Mouse (Mus musculus): Measurements from ENCODE around the gene Fbxw4. TPM values are rescaled to one million over a fixed set of nuclear protein-coding genes. Genes with fewer than 3 reads are reported as not detected.
A peak's percentile ranks its signal among the peaks of the same experiment; 100 is the strongest.
"Not testable (repeated sequence)": the region's sequence is repeated elsewhere in the genome, so short reads cannot be mapped to it uniquely, and the experiment has no call there.

Gene Fbxw4
- polyA plus RNA-seq, 1 experiment from 2014 or later = 5.5 TPM

DNA sequence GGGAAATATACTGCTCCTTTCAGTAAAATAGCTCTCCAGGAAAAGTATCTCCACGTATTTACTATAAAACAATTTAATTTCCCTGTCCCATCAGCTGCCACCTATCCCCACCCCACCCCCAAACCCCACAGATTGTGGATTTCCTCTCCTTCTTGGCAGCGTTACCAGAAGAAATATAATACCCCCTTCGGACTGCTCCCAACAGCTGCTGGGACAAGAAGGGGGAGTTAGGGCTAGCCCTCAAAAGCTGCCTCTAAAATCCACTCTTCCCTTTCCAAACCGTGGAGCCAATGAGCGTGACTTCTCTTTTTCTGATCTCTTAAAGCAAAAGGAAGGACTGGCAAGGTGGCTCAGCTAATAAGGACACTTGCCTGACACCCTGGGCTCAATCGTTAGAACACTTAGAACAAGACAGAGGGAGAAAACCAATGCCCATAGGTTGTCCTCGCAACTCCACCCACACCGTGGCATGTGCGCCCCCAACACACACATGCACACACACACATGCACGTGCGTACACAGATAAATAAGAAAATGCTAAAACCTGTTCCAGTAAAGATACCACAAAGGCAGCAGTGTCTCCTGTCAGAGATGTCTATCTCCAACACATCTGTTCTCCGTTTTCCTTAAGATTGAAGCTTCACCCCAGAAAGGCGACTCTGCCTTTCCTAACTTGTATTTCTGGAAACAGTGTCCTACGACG lies 7.7 kb downstream of the Fbxw4 start:
- DNase-seq (ENCODE audit: low spot score) = no peak
- Histone ChIP-seq H3K36me3 (peaks cover 3% of the 10 kb centered on the region; the same call in 1 of the 2 replicates), H3K27ac (0 out of 2 replicates have a peak overlapping the region, but pooled peaks have one; percentile 1), H3K4me1 (peaks cover 38% of the 10 kb centered on the region), H3K27me3 (ENCODE audit: insufficient read depth, poor library complexity, severe bottlenecking) (no peaks in the 10 kb centered on the region), H3K9me3 (no peaks in the 10 kb centered on the region), H3K4me3 (no peak overlapping the region)
- WGBS = 62% methylated on average over 15 of the region's 15 CpGs

DNA sequence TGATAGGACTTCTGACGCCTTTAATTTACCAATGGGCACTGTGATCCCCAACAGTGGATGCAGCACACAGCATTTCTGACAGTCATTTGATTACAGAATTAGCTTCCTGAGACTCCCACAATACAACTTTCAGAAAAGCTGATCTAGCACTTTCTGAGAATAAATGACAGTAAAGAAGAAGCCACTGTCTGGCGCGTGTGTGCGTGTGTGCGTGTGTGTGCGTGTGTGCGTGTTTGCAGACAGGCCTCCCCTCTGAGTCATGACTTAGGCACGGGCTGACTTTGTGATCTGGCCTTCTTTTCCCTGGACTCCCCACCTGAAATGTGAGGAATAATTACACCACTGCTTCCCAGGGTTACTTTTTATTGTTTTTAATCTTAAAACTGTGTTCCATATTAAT lies 8.6 kb downstream of the Fbxw4 start:
- Histone ChIP-seq H3K9me3 (no peaks in the 10 kb centered on the region), H3K27ac (no peak overlapping the region), H3K4me3 (no peak overlapping the region), H3K27me3 (ENCODE audit: insufficient read depth, poor library complexity, severe bottlenecking) (no peaks in the 10 kb centered on the region), H3K36me3 (peaks cover 3% of the 10 kb centered on the region; the same call in 1 of the 2 replicates), H3K4me1 (peaks cover 38% of the 10 kb centered on the region)
- no peak for DNase-seq (ENCODE audit: low spot score)
- WGBS = 94% methylated on average over 8 of the region's 8 CpGs

DNA sequence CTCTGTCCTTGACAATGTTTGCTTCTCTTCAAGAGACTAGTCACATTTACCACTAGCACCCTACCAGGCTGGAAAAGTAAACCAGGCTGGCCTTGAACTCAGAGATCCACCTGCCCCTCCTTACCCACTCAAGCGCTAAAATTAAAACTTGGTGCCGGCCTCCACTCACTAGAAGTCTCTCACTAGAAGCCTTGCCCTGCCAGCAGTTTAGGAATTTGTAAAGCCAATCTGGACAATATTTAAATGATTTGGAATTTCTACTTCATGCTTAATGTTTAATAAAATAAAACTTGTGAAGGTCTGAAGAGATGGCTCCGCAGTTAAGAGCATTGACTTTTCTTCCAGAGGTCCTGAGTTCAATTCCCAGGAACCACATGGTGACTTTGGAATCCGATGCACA lies 10.3 kb downstream of the Fbxw4 start:
- H3K4me1 ChIP-seq = peaks cover 32% of the 10 kb centered on the region
- WGBS = 72% methylated on average over 4 of the region's 4 CpGs
- H3K27me3 ChIP-seq (ENCODE audit: insufficient read depth, poor library complexity, severe bottlenecking) = no peaks in the 10 kb centered on the region
- no peak for DNase-seq (ENCODE audit: low spot score)
- H3K36me3 ChIP-seq = peaks cover 3% of the 10 kb centered on the region; the same call in 1 of the 2 replicates
- H3K9me3 ChIP-seq = no peaks in the 10 kb centered on the region
- H3K27ac ChIP-seq = no peak overlapping the region
- no peak overlapping the region for H3K4me3 ChIP-seq

DNA sequence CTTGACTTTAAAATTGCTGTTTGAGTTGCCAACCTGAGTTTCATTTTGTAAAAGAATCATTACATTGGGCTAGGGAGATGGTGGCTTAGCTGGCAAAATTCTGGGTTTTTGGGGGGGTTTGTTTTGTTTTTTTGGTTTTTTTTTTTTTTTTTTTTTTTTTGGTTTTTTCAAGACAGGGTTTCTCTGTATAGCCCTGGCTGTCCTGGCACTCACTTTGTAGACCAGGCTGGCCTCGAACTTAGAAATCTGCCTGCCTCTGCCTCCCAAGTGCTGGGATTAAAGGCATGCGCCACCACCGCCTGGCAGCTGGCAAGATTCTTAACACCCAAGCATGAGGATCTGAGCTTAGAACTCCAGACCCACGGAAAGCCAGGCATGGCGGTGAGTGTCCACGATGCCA lies 11.6 kb downstream of the Fbxw4 start:
- not testable (repeated sequence) for H3K27ac ChIP-seq; H3K36me3 ChIP-seq; H3K27me3 ChIP-seq (ENCODE audit: insufficient read depth, poor library complexity, severe bottlenecking); H3K4me3 ChIP-seq; DNase-seq (ENCODE audit: low spot score); H3K9me3 ChIP-seq
- H3K4me1 ChIP-seq = peaks cover 30% of the 10 kb centered on the region
- WGBS = 90% methylated on average over 6 of the region's 6 CpGs

DNA sequence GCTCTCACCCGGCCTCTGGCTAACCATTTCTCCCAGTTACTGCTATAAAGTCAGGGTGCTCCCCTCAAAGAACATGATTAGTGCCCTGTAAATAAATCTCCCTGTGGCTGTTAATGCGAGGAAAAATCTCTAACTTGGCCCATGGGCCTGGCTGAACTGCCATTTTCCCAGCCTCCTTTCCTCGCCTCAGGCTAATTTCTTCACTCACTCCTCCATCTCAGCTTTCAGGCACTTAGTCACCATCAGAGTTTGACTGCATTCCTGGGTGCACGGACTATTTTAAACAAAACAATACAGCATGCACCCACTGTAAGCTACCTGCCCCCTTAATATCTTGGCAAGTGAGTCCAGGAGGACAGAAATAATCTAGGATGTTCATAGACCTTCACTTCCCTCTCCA lies 13.2 kb downstream of the Fbxw4 start:
- H3K27me3 ChIP-seq (ENCODE audit: insufficient read depth, poor library complexity, severe bottlenecking) = no peaks in the 10 kb centered on the region
- WGBS = 59% methylated on average over 4 of the region's 4 CpGs
- peaks cover 18% of the 10 kb centered on the region for H3K4me1 ChIP-seq
- H3K36me3 ChIP-seq = peaks cover 3% of the 10 kb centered on the region; the same call in 1 of the 2 replicates
- peak overlapping the region; percentile 60; the same call in 1 of the 2 replicates for H3K27ac ChIP-seq
- H3K9me3 ChIP-seq = no peaks in the 10 kb centered on the region
- H3K4me3 ChIP-seq = no peak overlapping the region
- no peak for DNase-seq (ENCODE audit: low spot score)

DNA sequence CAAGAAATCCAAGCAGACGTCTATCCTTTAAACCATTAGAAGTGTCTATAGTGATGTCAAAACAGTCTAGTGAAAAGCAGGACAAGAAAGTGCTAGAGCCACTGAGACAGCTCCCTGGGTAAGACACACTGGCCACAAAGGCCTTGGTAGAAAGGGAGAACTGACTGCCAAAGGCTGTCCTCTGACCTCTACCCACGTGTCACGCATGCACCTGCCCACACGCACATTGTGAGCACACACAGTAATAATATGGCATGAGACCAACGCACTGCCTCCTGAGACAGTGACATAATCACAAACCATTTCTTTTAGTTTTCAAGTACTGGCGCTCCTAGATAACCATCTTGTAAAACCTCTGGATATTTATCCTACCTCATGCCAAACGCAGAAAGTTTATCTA lies 19.4 kb downstream of the Fbxw4 start:
- whole genome bisulfite sequencing = 87% methylated on average over 7 of the region's 7 CpGs
- Histone ChIP-seq H3K4me1 (peaks cover 22% of the 10 kb centered on the region), H3K27me3 (ENCODE audit: insufficient read depth, poor library complexity, severe bottlenecking) (no peaks in the 10 kb centered on the region)

DNA sequence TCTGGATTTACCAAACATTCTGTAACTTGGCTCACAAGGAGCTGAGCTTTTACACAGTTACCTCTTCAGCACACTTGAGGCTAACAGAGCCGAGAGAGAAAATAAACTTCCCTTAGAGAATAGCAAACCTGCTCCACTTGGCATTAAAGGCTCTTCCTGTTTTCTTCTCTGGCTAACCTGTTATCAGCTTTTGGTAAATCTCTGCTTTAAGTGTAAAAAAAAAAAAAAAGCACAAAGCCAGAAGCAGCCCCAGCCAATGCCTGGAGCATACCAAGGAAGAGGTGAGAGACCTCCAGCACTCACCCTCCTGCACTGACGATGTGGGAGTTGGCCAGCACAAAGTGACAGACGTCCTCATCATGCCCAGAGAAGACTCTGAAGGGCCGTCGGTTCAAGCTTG lies 24.2 kb downstream of the Fbxw4 start:
- Histone ChIP-seq H3K36me3 (peaks cover 18% of the 10 kb centered on the region; the same call in 1 of the 2 replicates), H3K4me3 (no peak overlapping the region), H3K4me1 (peaks cover 44% of the 10 kb centered on the region), H3K27me3 (ENCODE audit: insufficient read depth, poor library complexity, severe bottlenecking) (no peaks in the 10 kb centered on the region), H3K9me3 (no peaks in the 10 kb centered on the region), H3K27ac (0 out of 2 replicates have a peak overlapping the region, but pooled peaks have one; percentile 8)
- WGBS = 34% methylated on average over 5 of the region's 5 CpGs
- DNase-seq (ENCODE audit: low spot score) = no peak

More for the DNA sequence above, 19.4 kb downstream of the Fbxw4 start:
- Histone ChIP-seq H3K27ac (no peak overlapping the region), H3K36me3 (peaks cover 11% of the 10 kb centered on the region; the same call in 1 of the 2 replicates), H3K4me3 (no peak overlapping the region), H3K9me3 (no peaks in the 10 kb centered on the region)
- DNase-seq (ENCODE audit: low spot score) = no peak

DNA sequence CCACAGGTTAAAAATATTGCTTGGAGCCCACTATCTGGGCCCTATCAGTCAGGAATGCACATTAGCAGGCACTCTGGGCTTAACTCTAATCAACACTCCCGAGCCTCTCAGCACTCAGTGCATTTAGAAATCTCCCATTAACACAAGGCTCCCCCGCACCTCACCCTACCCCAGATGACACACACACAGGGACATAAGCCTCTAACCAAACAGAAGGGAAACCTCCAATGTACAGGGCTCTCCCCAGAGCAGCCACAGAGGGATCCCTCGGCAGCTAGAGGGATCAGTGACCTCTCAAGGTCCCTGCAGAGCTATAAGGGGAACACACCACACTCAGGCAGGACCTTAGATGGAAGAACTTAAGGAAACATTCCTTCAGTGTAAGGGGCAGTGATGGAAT lies 28.5 kb downstream of the Fbxw4 start:
- H3K36me3 ChIP-seq = peaks cover 15% of the 10 kb centered on the region; the same call in 1 of the 2 replicates
- no peaks in the 10 kb centered on the region for H3K9me3 ChIP-seq
- H3K27ac ChIP-seq = peak overlapping the region; percentile 85
- peaks cover 49% of the 10 kb centered on the region for H3K4me1 ChIP-seq
- 7% methylated on average over 3 of the region's 3 CpGs for WGBS
- no peak overlapping the region for H3K4me3 ChIP-seq
- DNase-seq (ENCODE audit: low spot score) = peak; percentile 80
- no peaks in the 10 kb centered on the region for H3K27me3 ChIP-seq (ENCODE audit: insufficient read depth, poor library complexity, severe bottlenecking)

DNA sequence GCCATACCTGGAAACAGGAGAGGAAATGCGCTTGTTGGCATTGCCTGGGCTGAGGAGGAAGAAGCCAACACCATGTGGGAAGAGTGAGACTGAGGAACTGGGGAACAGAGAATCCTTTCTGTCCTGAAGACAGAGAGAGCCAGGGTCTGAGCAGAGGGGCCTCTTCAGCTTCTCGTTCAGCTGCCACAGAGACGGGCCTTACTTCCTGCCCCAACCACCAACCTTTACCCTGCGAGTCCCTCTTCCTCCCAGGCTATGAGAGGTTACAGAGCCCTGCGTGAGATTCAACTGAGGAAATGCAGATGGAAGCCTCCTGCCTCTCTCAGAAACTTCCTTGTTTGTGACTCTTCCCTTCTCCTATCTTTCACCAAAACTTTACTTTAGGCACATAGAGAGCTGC lies 29.2 kb downstream of the Fbxw4 start:
- H3K27ac ChIP-seq = peak overlapping the region; percentile 85
- peaks cover 44% of the 10 kb centered on the region for H3K4me1 ChIP-seq
- no peaks in the 10 kb centered on the region for H3K27me3 ChIP-seq (ENCODE audit: insufficient read depth, poor library complexity, severe bottlenecking)
- 23% methylated on average over 5 of the region's 5 CpGs for WGBS
- peaks cover 16% of the 10 kb centered on the region; the same call in 1 of the 2 replicates for H3K36me3 ChIP-seq
- no peaks in the 10 kb centered on the region for H3K9me3 ChIP-seq
- DNase-seq (ENCODE audit: low spot score) = no peak
- H3K4me3 ChIP-seq = no peak overlapping the region

DNA sequence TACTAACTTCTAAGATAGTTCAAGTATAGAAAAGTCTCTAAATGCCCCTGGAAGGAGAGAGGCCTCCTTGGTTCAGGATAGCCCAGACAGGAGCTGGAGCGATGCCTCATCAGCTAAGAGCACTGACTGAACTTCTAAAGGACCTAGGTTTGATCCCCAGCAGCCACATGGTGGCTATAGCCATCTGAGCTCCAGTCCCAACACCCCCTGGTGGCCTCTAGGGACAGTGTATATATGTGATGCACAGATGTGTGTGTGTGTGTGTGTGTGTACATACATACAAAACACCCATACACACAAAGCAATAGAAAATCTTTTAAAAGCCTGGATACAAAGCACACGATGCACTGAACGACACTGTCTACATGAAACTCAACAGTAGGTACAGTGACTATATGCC lies 30.9 kb downstream of the Fbxw4 start:
- H3K9me3 ChIP-seq = no peaks in the 10 kb centered on the region
- H3K4me1 ChIP-seq = peaks cover 37% of the 10 kb centered on the region
- 92% methylated on average over 3 of the region's 3 CpGs for WGBS
- DNase-seq (ENCODE audit: low spot score) = no peak
- no peak overlapping the region for H3K4me3 ChIP-seq
- H3K27me3 ChIP-seq (ENCODE audit: insufficient read depth, poor library complexity, severe bottlenecking) = no peaks in the 10 kb centered on the region
- H3K36me3 ChIP-seq = peaks cover 18% of the 10 kb centered on the region
- H3K27ac ChIP-seq = no peak overlapping the region

DNA sequence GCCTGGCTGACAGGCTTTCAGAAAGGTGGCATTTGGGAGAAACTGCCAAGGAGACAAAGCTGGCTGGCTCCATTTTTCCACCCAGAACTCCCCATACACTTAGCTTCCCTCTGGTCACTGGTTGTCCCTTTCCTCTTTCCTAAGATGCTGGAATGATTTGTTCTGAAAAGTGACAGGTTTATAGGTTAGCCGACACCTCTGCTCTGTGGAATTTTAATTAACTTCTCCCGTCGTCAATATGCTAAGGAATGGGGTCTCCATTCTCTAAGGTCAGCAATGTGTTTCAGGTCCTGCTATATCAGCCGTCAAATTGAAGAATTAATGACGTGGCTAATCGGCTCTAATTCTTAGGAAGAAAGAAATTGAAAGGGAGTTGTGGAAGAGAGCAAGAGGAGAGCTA lies 31.5 kb downstream of the Fbxw4 start:
- no peak for DNase-seq (ENCODE audit: low spot score)
- no peaks in the 10 kb centered on the region for H3K27me3 ChIP-seq (ENCODE audit: insufficient read depth, poor library complexity, severe bottlenecking)
- peaks cover 20% of the 10 kb centered on the region for H3K36me3 ChIP-seq
- H3K9me3 ChIP-seq = no peaks in the 10 kb centered on the region
- WGBS = 72% methylated on average over 6 of the region's 6 CpGs
- H3K4me1 ChIP-seq = peaks cover 37% of the 10 kb centered on the region
- H3K27ac ChIP-seq = no peak overlapping the region
- H3K4me3 ChIP-seq = no peak overlapping the region

DNA sequence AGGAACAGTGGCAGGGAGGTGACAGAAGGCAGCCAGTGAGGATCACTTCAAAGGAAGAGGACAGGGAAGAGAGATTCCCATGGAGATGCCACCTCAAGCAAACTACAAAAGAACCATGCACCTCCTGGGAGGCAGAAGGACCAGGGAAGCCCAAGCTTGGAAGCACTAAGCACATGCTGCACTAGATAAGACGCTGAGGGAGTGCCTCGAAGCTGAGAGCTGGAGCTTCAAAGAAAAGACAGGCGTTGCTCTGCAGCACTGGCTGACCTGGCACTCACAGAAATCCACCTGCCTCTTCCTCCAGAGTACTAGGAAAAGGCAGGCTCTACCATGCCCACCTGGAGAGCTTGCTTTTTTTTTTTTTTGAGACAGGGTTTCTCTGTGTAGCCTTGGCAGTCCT lies 33.1 kb downstream of the Fbxw4 start:
- Histone ChIP-seq H3K36me3 (peaks cover 20% of the 10 kb centered on the region), H3K4me1 (peaks cover 31% of the 10 kb centered on the region), H3K4me3 (no peak overlapping the region), H3K27me3 (ENCODE audit: insufficient read depth, poor library complexity, severe bottlenecking) (no peaks in the 10 kb centered on the region), H3K9me3 (no peaks in the 10 kb centered on the region), H3K27ac (no peak overlapping the region)
- no peak for DNase-seq (ENCODE audit: low spot score)
- 17% methylated on average over 3 of the region's 3 CpGs for WGBS

DNA sequence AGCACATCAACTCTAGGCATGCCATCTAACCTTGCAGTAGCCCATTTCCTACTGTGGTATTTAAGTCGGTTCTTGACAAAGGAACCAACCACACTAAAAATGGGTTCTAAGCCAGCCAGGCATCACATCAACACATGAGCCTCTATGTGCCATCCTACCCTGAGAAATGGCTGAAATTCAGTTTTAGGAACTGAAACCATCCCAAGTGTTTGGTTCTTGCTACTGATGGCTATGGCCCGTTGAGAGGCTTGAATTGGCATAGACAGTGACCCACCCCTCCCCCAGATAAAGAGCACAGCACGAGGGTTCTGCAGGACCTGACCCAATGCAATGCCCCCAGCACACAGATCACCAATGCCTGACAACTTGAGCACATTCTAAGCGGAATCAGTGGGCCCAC lies 36.4 kb downstream of the Fbxw4 start:
- 79% methylated on average over 4 of the region's 4 CpGs for WGBS
- Histone ChIP-seq H3K27me3 (ENCODE audit: insufficient read depth, poor library complexity, severe bottlenecking) (peaks cover 7% of the 10 kb centered on the region), H3K36me3 (peaks cover 24% of the 10 kb centered on the region), H3K27ac (no peak overlapping the region; the same call in 1 of the 2 replicates), H3K9me3 (no peaks in the 10 kb centered on the region), H3K4me3 (no peak overlapping the region), H3K4me1 (peaks cover 21% of the 10 kb centered on the region; the same call in 1 of the 2 replicates)
- no peak for DNase-seq (ENCODE audit: low spot score)
